Mouse (Mus musculus): ENCODE results near the gene Tifab.

Tifab gene

DNA sequence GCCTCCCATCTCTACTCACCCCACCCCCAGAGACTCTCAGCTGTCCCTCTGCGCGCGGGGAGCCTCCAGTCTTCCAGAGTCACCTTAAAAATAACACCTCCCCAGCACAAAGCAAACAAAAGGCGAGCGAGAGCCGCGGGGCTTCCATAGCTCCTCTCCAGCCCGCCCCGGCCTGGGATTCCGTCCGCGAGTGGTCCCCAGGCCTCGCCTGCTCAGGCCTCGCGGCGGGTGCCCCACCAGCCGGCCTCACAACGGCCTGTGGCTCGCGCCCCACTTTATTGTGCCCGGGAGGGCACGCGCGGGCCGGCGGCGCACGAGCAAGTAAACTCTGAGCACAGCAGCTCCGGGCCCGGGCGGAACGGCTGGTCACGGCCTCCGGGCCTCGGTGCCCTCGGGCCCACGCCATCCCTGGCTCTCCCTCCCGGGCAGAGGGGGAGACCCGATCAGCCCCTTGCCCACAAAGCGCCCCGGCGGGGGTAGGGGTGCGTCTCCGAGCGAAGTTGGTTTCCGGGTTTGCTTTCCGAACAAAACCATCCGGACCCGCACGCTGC is 44.0 kb downstream of the Tifab start:
- TF ChIP-seq GATA4 (IDR thresholded peaks at IDR 0.05; ENCODE audit: insufficient replicate concordance, low read length), result no peak

DNA sequence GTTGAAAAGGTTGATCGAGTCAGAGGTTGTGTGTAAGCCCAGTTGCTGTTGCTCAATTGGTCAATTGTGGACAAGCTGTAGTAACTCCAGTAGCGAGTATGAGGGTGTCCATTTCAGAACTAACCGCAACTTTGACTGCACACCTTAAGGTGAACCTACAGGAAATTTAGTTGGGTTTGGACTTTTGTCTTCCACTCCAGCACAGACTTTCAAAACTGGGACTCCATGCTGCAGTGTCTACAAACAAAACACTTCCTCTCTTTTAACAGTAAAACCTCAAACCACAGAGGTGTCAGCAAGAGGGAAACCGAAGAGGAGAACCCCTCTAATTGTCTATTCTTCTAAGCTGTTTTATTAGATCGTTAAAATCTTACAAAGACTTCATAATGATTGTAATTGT is 44.7 kb downstream of the Tifab start:
- no peak for TF ChIP-seq GATA4 (IDR thresholded peaks at IDR 0.05; ENCODE audit: insufficient replicate concordance, low read length)

DNA sequence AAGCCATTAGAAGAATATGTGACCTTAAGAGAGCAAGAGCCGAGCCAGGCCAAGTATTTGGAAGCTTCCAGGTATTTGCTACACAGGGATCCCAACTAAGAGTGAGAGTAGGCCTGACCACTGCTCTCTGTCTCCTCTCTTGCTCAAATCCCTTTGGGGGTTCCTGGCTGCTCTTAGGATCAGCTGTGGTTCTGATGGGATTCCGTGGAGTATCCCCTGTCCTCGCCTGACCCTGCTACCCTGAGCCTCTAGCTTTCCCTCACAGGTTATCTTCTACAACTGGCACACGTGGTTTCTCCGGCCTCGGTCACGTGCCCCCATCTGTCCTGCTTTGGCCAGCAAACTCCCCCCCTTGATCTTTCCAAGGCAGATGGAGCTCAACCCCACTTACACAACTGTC is 45.7 kb downstream of the Tifab start:
- TF ChIP-seq GATA4 (IDR thresholded peaks at IDR 0.05; ENCODE audit: insufficient replicate concordance, low read length), result no peak

DNA sequence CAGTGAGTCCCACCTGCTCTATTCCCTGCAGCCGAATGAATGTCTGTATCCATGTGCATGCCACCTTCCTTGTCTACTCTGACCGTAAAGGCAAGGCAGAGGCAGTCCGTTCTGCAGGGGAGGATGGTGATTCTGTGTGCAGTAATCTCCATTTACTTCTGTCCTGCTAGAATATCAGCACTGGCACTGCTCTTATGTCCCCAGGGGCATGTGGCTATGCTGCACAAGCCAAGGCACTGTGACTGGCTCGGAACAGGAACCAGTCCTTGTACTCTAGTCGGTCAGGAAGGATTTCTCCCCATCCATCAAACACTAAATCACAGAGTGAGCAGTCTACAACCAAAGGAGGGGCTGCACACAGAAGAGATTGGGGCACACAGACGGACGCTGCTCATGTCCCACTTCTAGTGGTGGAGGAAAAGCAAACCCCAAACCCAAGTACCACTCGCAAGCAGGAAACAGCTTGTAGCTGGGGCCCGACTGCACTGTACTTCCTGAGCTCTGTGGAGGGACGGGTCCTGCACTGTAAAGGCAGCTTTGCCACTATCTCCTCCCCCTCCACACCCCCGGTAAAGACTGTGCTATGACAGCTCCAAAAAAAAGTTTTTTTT is 46.3 kb downstream of the Tifab start:
- no peak for TF ChIP-seq GATA4 (IDR thresholded peaks at IDR 0.05; ENCODE audit: insufficient replicate concordance, low read length)

DNA sequence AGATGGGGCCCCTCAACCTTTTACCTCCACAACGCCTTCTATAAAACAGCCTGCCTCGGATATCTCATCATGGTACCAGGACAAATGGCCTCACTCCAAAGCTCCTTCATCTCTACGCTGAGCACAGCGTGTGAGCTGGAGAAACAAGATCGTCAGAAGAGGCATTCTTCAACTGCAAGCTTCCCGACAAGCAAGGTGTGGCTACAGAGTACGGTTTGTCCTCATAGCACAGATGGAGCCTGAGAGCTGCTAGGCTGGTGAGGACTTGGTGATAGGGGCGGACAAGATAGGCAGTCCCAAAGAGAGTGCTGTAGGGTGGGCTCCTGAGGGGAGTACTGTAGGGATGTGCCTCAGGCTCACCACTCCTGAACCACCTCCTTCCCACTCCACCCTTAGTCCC is 48.1 kb downstream of the Tifab start:
- no peak for TF ChIP-seq GATA4 (IDR thresholded peaks at IDR 0.05; ENCODE audit: insufficient replicate concordance, low read length)

DNA sequence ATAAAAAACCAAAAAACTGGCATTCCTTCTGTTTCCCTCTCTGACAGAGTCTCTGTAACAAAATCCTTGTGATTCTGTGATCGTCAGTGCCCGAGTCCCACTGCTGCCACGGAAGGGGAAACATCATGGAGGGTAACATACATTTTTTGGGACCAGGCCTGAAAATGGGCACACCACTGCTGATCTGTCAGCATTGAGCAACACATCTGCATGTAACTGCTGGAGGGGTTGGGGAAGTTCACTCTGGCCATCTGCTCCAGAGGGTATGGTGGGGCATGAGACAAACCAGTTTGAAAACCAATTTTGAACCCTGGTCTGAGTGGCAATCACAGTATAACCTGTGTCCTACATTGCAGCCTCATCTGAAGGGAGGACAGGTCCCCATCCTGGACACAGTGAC is 49.1 kb downstream of the Tifab start:
- TF ChIP-seq GATA4 (IDR thresholded peaks at IDR 0.05; ENCODE audit: insufficient replicate concordance, low read length), result no peak

DNA sequence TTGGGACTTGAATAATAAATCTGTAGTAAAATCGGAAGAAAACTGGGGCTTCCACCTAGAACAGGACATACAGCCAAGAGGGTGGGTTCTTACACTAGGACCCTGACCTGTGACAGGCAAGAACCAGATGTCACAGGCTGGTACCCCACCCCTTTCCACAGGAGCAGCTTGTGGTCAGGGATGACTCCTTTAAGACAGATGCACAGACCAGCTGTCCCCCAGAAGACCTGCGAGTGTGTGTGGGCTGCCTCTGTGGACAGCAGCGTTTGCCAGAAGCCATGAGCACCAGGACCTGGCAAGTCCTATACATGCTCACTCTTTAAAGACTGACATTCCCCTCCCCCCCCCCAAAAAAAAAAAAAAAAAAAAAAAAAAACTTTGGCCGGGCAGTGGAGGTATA is 49.7 kb downstream of the Tifab start:
- TF ChIP-seq GATA4 (IDR thresholded peaks at IDR 0.05; ENCODE audit: insufficient replicate concordance, low read length), result no peak

DNA sequence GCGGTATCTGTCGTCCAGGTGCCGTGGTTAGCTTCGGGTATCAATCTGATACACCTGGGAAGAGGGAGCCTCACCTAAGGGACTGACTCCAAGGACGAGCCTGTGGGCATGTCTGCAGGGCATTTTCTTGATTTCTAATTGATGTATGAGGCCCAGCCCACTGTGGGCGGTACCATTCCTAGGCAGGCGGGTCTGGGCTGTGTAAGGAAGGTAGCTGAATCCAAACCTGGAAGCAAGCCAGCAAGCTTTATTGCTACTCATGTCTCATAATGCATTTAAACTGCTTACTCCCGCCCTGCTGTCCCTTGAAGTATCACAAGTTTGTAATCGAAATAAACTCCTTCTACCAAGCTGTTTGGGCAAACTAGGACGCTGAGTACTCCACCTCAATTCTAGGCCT is 53.1 kb downstream of the Tifab start:
- no peak for TF ChIP-seq GATA4 (IDR thresholded peaks at IDR 0.05; ENCODE audit: insufficient replicate concordance, low read length)
